Mouse (Mus musculus) heart, postnatal 14 days (tissue): ENCODE results near the gene 4833427G06Rik. TPM values are rescaled to one million over a fixed set of nuclear protein-coding genes. Genes with fewer than 3 reads are reported as not detected.
"Not testable (repeated sequence)": the region's sequence is repeated elsewhere in the genome, so short reads cannot be mapped to it uniquely, and the experiment has no call there.

Source experiments
- DNase-seq, 2 experiments: peaks; one replicate each; pipeline ENCODE4 v3.0.0; 2021 to 2022
- intact Hi-C: fragments of 180-260 bp; cut with DNase I; formaldehyde crosslinking; loops from one replicate; pipeline ENCODE4 v1.15.1; 2025
- long read RNA-seq, 2 experiments: library from polyadenylated mRNA; stranded (forward); transcript quantifications; one replicate each; pipeline ENCODE4 v2.0.0; 2021
- total RNA-seq, 2 experiments: library from RNA; stranded (reverse); gene quantifications; 2 replicates each; pipeline ENCODE4 v1.2.3; 2021

4833427G06Rik gene
- total RNA-seq: not detected
- long read RNA-seq, experiment 1: 0 reads
- long read RNA-seq, experiment 2: 0 reads

- peak; percentile 37 to 47 for DNase-seq
- intact Hi-C loops: no loop called here
Measured at GRCm38 (mm10) chr9:51101756-51102425, at the start of gene 4833427G06Rik. Gene 4833427G06Rik (minus strand): TSS chr9:51102078.

DNA sequence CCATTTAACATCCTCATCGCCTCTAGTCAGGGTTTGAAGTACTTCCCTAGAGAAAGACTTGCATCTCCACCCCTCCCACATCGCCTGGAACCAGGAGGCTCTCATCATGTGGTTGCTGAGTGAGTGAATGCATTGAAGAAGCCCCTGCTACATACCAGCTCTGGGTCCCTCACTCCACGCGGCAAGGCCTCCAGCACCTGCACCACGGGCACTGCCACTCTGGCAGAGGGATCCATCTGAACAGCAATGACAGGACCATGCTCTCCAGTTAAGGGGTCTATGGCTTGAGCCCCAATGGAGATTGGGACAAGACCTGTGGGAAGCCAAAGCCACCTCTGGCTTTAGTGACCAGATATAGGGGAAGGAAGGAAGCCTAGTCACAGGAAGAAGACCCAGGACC lies 45.4 kb upstream of the 4833427G06Rik start:
- intact Hi-C loops: no loop called here
- no peak for DNase-seq

DNA sequence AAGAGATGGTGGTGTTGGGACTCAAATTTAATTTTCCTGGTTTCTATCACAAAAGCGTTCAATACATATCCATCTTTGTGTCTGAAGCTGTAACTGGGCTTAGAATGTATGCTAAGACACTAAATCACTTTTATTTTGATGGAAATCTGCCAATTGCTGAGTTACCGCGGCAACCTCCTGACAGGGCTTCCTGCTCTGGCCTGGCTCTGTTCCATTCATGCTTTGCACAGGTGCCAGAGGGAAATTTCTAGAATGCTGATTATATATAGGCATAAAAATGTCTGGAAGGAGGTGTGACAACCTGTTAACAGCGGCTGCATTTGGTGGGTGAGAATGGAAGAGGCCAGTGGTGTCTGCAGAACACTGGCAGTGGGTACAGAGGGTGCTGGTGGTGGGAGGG lies 44.6 kb upstream of the 4833427G06Rik start:
- intact Hi-C loops: no loop called here
- no peak for DNase-seq

- intact Hi-C loops: no loop called here
- no peak for DNase-seq
Measured at GRCm38 (mm10) chr9:51144218-51144617, 42.3 kb upstream of the 4833427G06Rik start.

- DNase-seq: no peak
- intact Hi-C loops: no loop called here
Measured at GRCm38 (mm10) chr9:51143437-51143836, 41.6 kb upstream of the 4833427G06Rik start.

DNA sequence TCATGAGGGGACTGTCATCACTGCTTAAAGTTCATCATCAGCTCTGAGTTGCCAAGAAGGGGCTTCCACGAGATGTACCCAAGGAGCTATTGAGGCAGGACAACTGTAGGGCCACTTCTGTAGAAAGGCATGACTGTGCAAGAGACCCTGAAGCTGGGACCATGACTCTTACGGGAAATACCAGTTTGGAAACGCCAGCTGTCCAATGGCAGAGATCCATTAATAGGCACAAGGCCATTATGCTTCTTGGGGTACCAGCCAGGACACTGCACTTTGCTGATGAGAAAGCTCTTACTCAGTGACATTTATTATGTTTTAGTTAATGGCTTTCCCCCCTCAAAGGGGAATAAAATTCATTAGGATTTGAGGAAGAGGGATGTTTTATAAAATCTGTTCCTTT lies 38.8 kb upstream of the 4833427G06Rik start:
- no peak for DNase-seq
- intact Hi-C loops: no loop called here

DNA sequence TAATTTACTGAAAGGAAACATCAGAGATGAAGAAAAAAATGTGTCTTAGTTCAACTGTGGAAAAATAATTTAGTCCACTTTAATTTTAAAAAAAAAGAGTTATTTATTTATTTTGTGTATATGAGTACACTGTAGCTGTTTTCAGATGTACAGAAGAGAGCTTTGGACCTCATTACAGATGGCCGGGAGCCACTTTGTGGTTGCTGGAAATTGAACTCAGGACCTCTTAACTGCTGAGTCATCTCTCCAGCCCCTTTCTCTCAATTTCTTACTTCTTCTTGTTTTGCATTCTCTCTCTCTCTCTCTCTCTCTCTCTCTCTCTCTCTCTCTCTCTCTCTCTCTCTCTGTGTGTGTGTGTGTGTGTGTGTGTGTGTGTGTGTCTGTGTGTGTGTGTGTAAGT lies 37.5 kb upstream of the 4833427G06Rik start:
- intact Hi-C loops: loop anchor here (5.0 kb wide), 1 partner anchor 292 kb away; the partner anchor contains the start of gene Ppp2r1b
- DNase-seq: not testable (repeated sequence)

- intact Hi-C loops: loop anchor here (5.0 kb wide), 1 partner anchor 291 kb away; the partner anchor contains the start of gene Ppp2r1b
- DNase-seq: no peak
Measured at GRCm38 (mm10) chr9:51138301-51138700, 36.4 kb upstream of the 4833427G06Rik start.

GRCm38 (mm10) chr9:51137836-51138235 lies 36.0 kb upstream of the 4833427G06Rik start:
- intact Hi-C loops: loop anchor here (5.0 kb wide), 1 partner anchor 291 kb away; the partner anchor contains the start of gene Ppp2r1b
- no peak for DNase-seq

- intact Hi-C loops: loop anchor here (5.0 kb wide), 1 partner anchor 290 kb away; the partner anchor contains the start of gene Ppp2r1b
- DNase-seq: no peak
Measured at GRCm38 (mm10) chr9:51137432-51137831, 35.6 kb upstream of the 4833427G06Rik start.

DNA sequence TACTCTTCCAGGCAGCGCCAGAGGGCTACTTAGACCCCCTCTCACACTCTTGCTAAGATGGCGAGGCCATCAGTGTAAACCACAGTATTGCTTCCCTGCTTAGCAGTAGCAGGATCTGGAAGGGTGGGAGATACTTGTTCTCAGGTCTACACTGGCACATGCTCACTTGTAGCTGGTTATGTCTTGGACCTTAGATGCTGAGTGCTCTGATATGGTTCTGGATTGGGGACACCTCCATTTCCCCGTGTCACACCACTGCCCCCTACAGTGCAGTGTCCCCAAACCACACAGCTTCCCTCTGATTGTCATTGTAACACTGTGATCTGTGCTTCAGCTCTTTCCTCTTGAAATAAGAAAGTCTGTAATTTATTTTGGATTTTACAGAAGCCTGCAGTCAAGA lies 35.1 kb upstream of the 4833427G06Rik start:
- DNase-seq: peak; percentile 21 to 37
- intact Hi-C loops: loop anchor here (5.0 kb wide), 1 partner anchor 290 kb away; the partner anchor contains the start of gene Ppp2r1b

DNA sequence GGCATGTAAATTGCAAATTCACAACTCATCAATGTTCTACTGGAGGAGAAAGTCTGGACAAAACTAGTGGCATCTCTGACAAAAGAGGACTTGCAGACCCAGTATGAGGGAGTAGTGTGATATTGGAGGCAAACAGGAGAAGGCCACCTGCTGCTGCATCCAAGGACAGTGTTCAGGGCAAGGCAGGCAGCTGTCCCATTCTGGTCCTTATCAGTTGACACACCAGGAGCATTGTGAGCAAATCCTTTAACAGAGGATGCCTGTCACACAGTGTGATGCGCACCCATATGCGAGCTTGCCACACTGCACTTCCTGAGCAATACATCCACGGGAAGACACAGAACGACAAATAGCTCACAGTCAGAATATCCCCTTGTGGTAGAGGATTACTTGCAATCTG lies 12.9 kb upstream of the 4833427G06Rik start:
- intact Hi-C loops: no loop called here

GRCm38 (mm10) chr9:51105751-51106150 lies 3.9 kb upstream of the 4833427G06Rik start:
- no peak for DNase-seq
- intact Hi-C loops: no loop called here

More for the DNA sequence above, 12.9 kb upstream of the 4833427G06Rik start:
- DNase-seq: no peak

- intact Hi-C loops: no loop called here
- DNase-seq: peak; percentile 23 to 49
Measured at GRCm38 (mm10) chr9:51103808-51104514, 2.1 kb upstream of the 4833427G06Rik start.

DNA sequence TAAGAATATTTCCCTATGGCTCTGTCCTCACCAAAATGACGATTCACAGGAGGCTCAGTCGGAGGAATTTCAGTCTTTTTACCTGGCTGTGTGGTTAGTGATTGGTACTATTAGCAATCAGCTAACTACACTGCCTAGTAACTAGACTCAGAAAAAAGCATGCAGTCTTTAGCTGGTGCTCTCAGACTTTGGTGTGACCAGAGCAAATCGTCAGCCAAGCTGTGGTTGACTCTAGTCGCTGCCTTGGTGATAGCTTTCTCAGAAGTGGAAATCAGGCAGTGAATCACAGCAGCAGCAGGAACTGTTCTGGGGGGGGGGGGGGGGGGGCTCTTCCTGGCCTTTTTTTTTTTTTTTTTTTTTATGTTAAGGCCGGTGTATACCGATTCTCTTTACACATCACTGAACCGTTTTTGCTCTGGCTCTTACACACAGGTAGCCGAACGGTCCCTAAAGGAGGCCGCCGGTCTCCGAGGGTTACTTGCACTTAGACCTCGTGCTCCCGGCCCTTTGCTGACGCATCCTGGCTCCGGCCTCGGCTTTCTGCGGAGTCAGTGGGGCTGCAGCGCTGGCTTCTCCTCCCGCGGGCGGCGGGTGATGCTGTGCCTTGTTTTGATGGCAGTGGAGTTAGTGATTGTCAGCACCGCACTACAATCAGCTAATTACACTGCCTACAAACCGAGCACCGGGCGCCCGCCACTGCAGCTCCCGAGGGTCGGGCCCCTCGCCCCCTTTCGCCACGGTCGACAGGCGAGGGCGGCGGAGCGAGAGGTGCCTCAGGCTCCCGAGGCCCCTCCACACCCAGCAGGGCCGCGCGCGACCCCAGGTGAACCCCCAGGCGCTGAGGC lies 1.3 kb upstream of the 4833427G06Rik start:
- intact Hi-C loops: no loop called here
- peak; percentile 44 to 58 for DNase-seq

DNA sequence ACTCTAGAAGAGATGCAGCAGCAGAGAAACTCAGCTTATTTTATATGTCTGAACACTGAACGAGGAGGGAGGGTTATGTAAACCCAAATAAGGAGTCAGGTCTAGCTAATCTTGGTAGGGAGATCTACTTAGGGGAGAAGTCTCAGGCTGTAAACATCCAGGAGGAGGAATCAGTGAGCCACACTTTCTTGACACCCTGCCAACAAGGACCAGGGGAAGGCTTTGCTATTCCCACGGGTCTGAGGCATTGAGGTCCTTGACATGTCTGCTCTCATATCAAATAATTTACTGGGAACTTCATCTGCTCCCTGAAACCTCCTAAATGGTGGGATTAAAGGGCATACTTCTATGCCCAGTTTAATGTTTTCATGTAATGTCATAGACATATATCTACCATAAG lies 5.6 kb downstream of the 4833427G06Rik start:
- intact Hi-C loops: no loop called here
- no peak for DNase-seq

DNA sequence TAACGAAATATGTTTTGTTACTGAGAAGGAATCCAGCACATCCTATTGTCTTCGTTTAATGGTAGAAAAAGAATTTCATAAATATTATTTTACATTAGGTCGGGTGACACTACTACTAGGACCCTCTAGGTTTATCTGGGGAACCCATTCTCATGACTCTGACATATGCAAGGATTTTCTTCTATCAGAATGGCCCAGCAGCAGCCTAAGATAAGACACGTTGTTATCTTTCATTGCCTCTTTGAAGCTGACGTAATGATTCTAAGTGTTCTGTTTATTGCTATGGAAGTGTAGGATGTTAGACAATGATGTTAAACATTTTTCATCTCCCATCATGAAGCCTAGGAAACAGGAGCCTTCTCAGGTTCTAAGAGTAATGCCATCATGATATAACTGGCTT lies 8.2 kb downstream of the 4833427G06Rik start:
- intact Hi-C loops: no loop called here
- no peak for DNase-seq

- intact Hi-C loops: no loop called here
- DNase-seq: no peak
Measured at GRCm38 (mm10) chr9:51081614-51082013, 20.3 kb downstream of the 4833427G06Rik start.

DNA sequence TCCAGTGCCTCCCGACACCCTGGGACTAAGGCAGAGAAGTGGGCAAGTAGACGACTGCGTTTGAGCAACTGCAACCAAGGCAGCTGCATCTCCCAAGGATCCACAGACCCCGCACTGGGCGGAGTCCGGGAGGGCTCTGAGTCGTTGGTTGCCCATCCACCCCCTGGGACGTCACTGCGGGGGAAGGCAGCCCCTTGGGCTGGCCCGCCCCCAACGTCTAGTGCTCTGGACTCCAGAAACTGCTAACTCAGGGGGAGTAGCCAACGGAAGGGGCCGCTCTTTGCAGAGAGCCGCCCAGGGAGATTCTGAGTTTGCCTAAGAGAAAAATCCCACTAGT lies 24.9 kb downstream of the 4833427G06Rik start, which contains the start of gene Layn:
TSS of gene Layn (minus strand) at position 116 of the 337 bp plus-strand sequence.
- peak; percentile 89 to 90 for DNase-seq
- intact Hi-C loops: no loop called here

DNA sequence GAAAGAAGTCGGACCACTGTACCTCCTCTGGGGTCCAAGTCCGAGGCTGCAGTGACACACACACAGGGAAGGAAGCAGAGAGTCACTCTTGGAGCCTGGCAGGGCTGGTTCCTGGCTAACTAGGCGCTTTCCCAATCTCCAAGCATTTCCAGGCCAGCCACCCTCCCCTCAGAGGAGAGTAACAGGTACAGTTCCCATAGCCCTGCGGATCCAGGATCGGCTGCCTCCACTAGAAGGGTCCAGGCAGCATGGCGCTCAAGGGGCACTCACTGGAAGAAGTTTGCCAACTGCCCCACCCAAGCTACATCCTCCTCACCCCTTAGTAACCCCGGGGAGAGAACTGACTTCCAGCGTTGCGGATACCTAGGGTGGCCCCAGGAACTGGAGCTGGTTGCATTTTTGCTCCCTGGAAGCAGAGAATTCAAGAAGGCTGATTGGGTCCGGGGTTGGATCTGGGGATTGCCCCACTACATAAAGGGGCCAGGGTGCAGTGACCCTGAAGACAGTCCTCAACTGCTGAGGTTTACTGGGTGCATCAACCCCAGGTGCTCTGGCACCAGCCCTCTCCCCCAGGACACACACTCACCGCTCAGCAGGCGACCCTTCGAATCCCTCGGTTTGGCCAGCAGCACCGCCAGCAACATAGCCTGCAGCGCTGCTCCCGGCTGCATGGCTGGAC lies 25.4 kb downstream of the 4833427G06Rik start:
- DNase-seq: peak; percentile 23 to 24
- intact Hi-C loops: no loop called here
